Mouse (Mus musculus): ENCODE results near the gene Hif3a.
A peak's percentile ranks its signal among the peaks of the same experiment; 100 is the strongest.

- TF ChIP-seq CTCF (IDR thresholded peaks at IDR 0.05; ENCODE audit: extremely low read depth, insufficient read depth, insufficient read length, insufficient replicate concordance) (peak; percentile 13; the same call in 1 of the 2 replicates), POLR2A (IDR thresholded peaks at IDR 0.05; ENCODE audit: low read depth, low read length) (no peak)
These were observed 4.0 kb downstream of the Hif3a start for GRCm38 (mm10) chr7:17058071-17058689.
